Mouse (Mus musculus) myocyte (in vitro differentiated cells): ENCODE results near the gene Eps8. TPM values are rescaled to one million over a fixed set of nuclear protein-coding genes. Genes with fewer than 3 reads are reported as not detected.

Source experiments
- H3K27me3 ChIP-seq: one replicate; pipeline ENCODE4 v1.6.1; 2011; ENCODE audit not compliant: control insufficient read depth, insufficient read depth, insufficient read length
- H3K36me3 ChIP-seq: one replicate; pipeline ENCODE4 v1.6.1; 2011; ENCODE audit not compliant: control insufficient read depth, insufficient read depth
- H3K4me2 ChIP-seq: one replicate; pipeline ENCODE4 v1.6.1; 2011; ENCODE audit warnings: low read depth, control low read depth
- H3K4me3 ChIP-seq: one replicate; pipeline ENCODE4 v1.5.1; 2011; ENCODE audit warnings: mild to moderate bottlenecking, control low read depth, moderate library complexity
- H3K79me2 ChIP-seq: one replicate; pipeline ENCODE4 v1.6.1; 2011; ENCODE audit not compliant: control insufficient read depth, insufficient read depth
- H3ac ChIP-seq: one replicate; pipeline ENCODE4 v1.6.1; 2011; ENCODE audit not compliant: control insufficient read depth, insufficient read length
- CEBPB ChIP-seq: IDR thresholded peaks from 2 replicates; pipeline ENCODE4 v1.6.1; 2011; ENCODE audit warnings: mild to moderate bottlenecking, moderate library complexity; ENCODE audit not compliant: poor library complexity, insufficient read depth, severe bottlenecking
- E2F4 ChIP-seq: IDR thresholded peaks from one replicate; pipeline ENCODE4 v1.6.1; 2011; ENCODE audit warnings: mild to moderate bottlenecking, control low read depth, moderate library complexity; ENCODE audit not compliant: insufficient read depth
- MAX ChIP-seq: IDR thresholded peaks from one replicate; pipeline ENCODE4 v1.6.1; 2011; ENCODE audit warnings: low read depth, mild to moderate bottlenecking, control low read depth
- MYOD1 ChIP-seq, 3 experiments: IDR thresholded peaks; one replicate each; pipeline ENCODE4 v1.6.1; 2011; ENCODE audit warnings: control low read depth in 2 of 3, low read depth in 2 of 3, mild to moderate bottlenecking in 2 of 3, moderate library complexity in 1 of 3; ENCODE audit not compliant: insufficient read length in 2 of 3, control insufficient read depth in 1 of 3
- MYOG ChIP-seq, 3 experiments: IDR thresholded peaks; one replicate each; pipeline ENCODE4 v1.6.1; 2011; ENCODE audit warnings: control low read depth in 2 of 3, low read depth in 2 of 3, mild to moderate bottlenecking in 2 of 3; ENCODE audit not compliant: insufficient read length in 2 of 3, control insufficient read depth in 1 of 3, insufficient read depth in 1 of 3
- POLR2A ChIP-seq: IDR thresholded peaks from one replicate; pipeline ENCODE4 v1.6.1; 2011; ENCODE audit warnings: low read depth, mild to moderate bottlenecking, control low read depth, moderate library complexity; ENCODE audit not compliant: insufficient read length
- POLR2AphosphoS2 ChIP-seq: IDR thresholded peaks from one replicate; pipeline ENCODE4 v1.6.1; 2011; ENCODE audit warnings: low read depth, control low read depth; ENCODE audit not compliant: insufficient read length
- REST ChIP-seq: IDR thresholded peaks from one replicate; pipeline ENCODE4 v1.6.1; 2011; ENCODE audit warnings: mild to moderate bottlenecking, control low read depth, moderate library complexity; ENCODE audit not compliant: insufficient read depth, insufficient read length
- SRF ChIP-seq: IDR thresholded peaks from one replicate; pipeline ENCODE4 v1.6.1; 2011; ENCODE audit warnings: low read depth; ENCODE audit not compliant: control insufficient read depth, insufficient read length
- TCF12 ChIP-seq: IDR thresholded peaks from one replicate; pipeline ENCODE4 v1.6.1; 2011; ENCODE audit warnings: mild to moderate bottlenecking, control low read depth; ENCODE audit not compliant: poor library complexity, insufficient read depth, severe bottlenecking
- TCF3 ChIP-seq: IDR thresholded peaks from one replicate; pipeline ENCODE4 v1.6.1; 2011; ENCODE audit warnings: low read depth, control low read depth; ENCODE audit not compliant: insufficient read length
- USF1 ChIP-seq: IDR thresholded peaks from one replicate; pipeline ENCODE4 v1.6.1; 2011; ENCODE audit warnings: low read depth, mild to moderate bottlenecking, control low read depth, moderate library complexity
- polyA plus RNA-seq: library from polyadenylated mRNA; unstranded; fragments of >200 nt; fragmentation: generic; extraction: Trizol; gene quantifications from one replicate; pipeline ENCODE4 v1.2.1, GENCODE M21; 2012; ENCODE audit warnings: missing spikeins

Gene Eps8
- 12.4 TPM for polyA plus RNA-seq

DNA sequence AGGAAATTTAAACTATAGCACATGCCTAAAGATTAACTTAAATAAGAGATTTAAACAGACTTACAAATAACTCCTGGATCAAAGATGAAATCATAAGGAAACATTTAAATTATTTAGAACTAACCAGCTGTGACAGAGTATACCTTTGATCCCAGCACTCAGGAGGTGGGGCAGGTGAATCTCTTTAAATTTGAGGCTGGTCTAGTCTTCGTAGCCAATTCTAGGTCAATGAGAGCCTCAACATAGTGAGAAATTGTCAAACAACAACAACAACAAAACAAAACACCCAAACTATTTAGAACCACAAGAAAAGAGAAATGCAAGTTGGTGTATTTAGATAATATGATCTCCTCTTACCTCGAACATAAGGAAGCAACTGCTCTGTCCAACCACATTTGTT, at the start of gene Eps8:
TSS of gene Eps8 (minus strand) at position 101 of the 400 bp plus-strand sequence.
- H3K27me3 ChIP-seq, result no peaks in the 10 kb centered on the region
- TF ChIP-seq TCF12, result no peak
- no peak for TF ChIP-seq E2F4
- no peak for TF ChIP-seq USF1
- no peak for TF ChIP-seq TCF3
- TF ChIP-seq MYOD1 (IDR thresholded peaks at IDR 0.05; ENCODE audit: control insufficient read depth in 1 of 3, insufficient read length in 2 of 3, low read depth in 2 of 3), result no peak
- no peak for TF ChIP-seq SRF
- TF ChIP-seq REST, result no peak

GRCm38 (mm10) chr6:137703431-137703830, 48.8 kb upstream of the Eps8 start:
- H3K36me3 ChIP-seq, result no peaks in the 10 kb centered on the region
- H3K4me3 ChIP-seq, result no peak overlapping the region
- no peak overlapping the region for H3K4me2 ChIP-seq
- TF ChIP-seq POLR2A (no peak), E2F4 (no peak), SRF (no peak), POLR2AphosphoS2 (no peak), REST (no peak), MYOG (IDR thresholded peaks at IDR 0.05; ENCODE audit: control insufficient read depth in 1 of 3, insufficient read depth in 1 of 3, insufficient read length in 2 of 3, low read depth in 2 of 3) (no peak), USF1 (no peak), MAX (no peak), TCF3 (no peak), TCF12 (no peak), MYOD1 (IDR thresholded peaks at IDR 0.05; ENCODE audit: control insufficient read depth in 1 of 3, insufficient read length in 2 of 3, low read depth in 2 of 3) (no peak), CEBPB (no peak)
- no peaks in the 10 kb centered on the region for H3K27me3 ChIP-seq
- no peaks in the 10 kb centered on the region for H3K79me2 ChIP-seq
- H3ac ChIP-seq, result no peak overlapping the region

More for the DNA sequence above, at the start of gene Eps8:
- no peaks in the 10 kb centered on the region for H3K36me3 ChIP-seq
- H3ac ChIP-seq, result no peak within 1 kb of the TSS
- no peak within 1 kb of the TSS for H3K4me2 ChIP-seq
- H3K79me2 ChIP-seq, result no peaks in the 10 kb centered on the region
- H3K4me3 ChIP-seq, result no peak within 1 kb of the TSS

DNA sequence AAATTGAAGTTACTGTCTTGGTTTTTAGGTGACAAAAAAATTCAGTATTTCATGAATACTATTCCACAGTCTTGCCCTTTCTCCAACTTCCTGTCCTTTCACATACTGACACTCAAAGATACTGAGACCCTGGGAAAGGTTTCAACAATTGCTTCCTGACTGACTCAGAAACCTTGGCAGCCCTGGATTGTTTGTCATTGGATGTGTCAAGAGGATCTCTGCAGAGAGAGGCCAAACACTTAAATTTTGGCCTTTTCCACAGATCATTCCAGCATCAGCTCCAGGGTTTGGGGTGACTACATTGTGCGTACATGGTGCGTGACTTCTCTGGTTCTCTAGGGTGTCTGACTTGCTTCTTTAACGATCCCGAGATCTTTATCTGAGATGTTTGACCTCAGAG, 48.2 kb upstream of the Eps8 start:
- no peak for TF ChIP-seq REST
- no peak for TF ChIP-seq MAX
- no peak for TF ChIP-seq E2F4
- no peak for TF ChIP-seq USF1
- no peak for TF ChIP-seq CEBPB
- TF ChIP-seq MYOD1 (IDR thresholded peaks at IDR 0.05; ENCODE audit: control insufficient read depth in 1 of 3, insufficient read length in 2 of 3, low read depth in 2 of 3), result no peak
- no peak for TF ChIP-seq TCF12
- no peak for TF ChIP-seq SRF
- no peak for TF ChIP-seq POLR2AphosphoS2
- TF ChIP-seq MYOG (IDR thresholded peaks at IDR 0.05; ENCODE audit: control insufficient read depth in 1 of 3, insufficient read depth in 1 of 3, insufficient read length in 2 of 3, low read depth in 2 of 3), result no peak
- no peak for TF ChIP-seq POLR2A
- TF ChIP-seq TCF3, result no peak
- Histone ChIP-seq H3K4me2 (no peak overlapping the region), H3K27me3 (no peaks in the 10 kb centered on the region), H3K79me2 (no peaks in the 10 kb centered on the region), H3ac (no peak overlapping the region), H3K36me3 (no peaks in the 10 kb centered on the region), H3K4me3 (no peak overlapping the region)

GRCm38 (mm10) chr6:137702186-137702585, 47.5 kb upstream of the Eps8 start:
- Histone ChIP-seq H3K4me3 (no peak overlapping the region), H3K27me3 (no peaks in the 10 kb centered on the region), H3K4me2 (no peak overlapping the region), H3K79me2 (no peaks in the 10 kb centered on the region), H3K36me3 (no peaks in the 10 kb centered on the region), H3ac (no peak overlapping the region)
- TF ChIP-seq MAX, result no peak
- TF ChIP-seq MYOG (IDR thresholded peaks at IDR 0.05; ENCODE audit: control insufficient read depth in 1 of 3, insufficient read depth in 1 of 3, insufficient read length in 2 of 3, low read depth in 2 of 3), result no peak
- no peak for TF ChIP-seq MYOD1 (IDR thresholded peaks at IDR 0.05; ENCODE audit: control insufficient read depth in 1 of 3, insufficient read length in 2 of 3, low read depth in 2 of 3)
- no peak for TF ChIP-seq REST
- TF ChIP-seq CEBPB, result no peak
- TF ChIP-seq USF1, result no peak
- TF ChIP-seq POLR2A, result no peak
- no peak for TF ChIP-seq POLR2AphosphoS2
- no peak for TF ChIP-seq TCF3
- TF ChIP-seq E2F4, result no peak
- TF ChIP-seq SRF, result no peak
- no peak for TF ChIP-seq TCF12

DNA sequence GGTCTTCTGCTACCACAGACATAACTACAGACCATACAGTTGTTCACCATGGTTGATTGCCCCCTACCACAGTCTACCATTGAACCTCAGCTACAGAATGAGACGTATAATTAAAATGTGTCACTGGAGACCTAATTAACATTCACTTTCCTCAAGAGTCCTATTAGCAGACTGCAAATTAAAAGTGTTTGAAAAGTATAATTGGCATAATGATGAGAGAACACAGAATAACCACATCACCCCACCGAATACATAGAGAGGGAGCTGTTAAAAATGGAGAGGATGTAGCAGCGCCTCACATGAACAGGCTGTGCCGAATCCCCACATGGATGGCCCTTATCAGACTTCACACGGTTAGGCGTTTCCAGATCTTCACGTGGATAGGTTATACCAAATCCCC, 44.8 kb upstream of the Eps8 start:
- no peaks in the 10 kb centered on the region for H3K79me2 ChIP-seq
- no peak overlapping the region for H3ac ChIP-seq
- no peak overlapping the region for H3K4me3 ChIP-seq
- no peaks in the 10 kb centered on the region for H3K27me3 ChIP-seq
- TF ChIP-seq POLR2AphosphoS2 (no peak), USF1 (no peak), POLR2A (no peak), REST (no peak), CEBPB (no peak), MYOD1 (IDR thresholded peaks at IDR 0.05; ENCODE audit: control insufficient read depth in 1 of 3, insufficient read length in 2 of 3, low read depth in 2 of 3) (no peak), MAX (no peak), MYOG (IDR thresholded peaks at IDR 0.05; ENCODE audit: control insufficient read depth in 1 of 3, insufficient read depth in 1 of 3, insufficient read length in 2 of 3, low read depth in 2 of 3) (no peak), SRF (no peak), TCF12 (no peak), E2F4 (no peak), TCF3 (no peak)
- H3K4me2 ChIP-seq, result no peak overlapping the region
- no peaks in the 10 kb centered on the region for H3K36me3 ChIP-seq
